Comparison of ENCODE assay signal across 11 mouse cellular contexts in genomic region chr11:80479425-80479824, GRCm38 (mm10). TPM values are rescaled to one million over a fixed set of nuclear protein-coding genes. Genes with fewer than 3 reads are reported as not detected.
DNase-seq lines count a peak whose midpoint lies in the region; ATAC-seq and TF ChIP-seq lines count a peak whose summit lies in the region.
"Had no signal": no experiment of that assay in that cellular context is flagged by ENCODE, and none has a peak within 500 bp of the region (broad histone marks: within the 10 kb centered on the region; RNA-seq: fewer than 3 reads in every experiment).

No protein-coding gene starts in this region.

- H3K4me1 ChIP-seq in lung, embryonic 14.5 days (ENCODE audit: insufficient read depth), result 0 out of 2 replicates have a peak, but pooled peaks cover 4% of the 10 kb centered on the region
- H3K4me1 ChIP-seq in embryonic facial prominence, embryonic 10.5 days, result peaks cover 62% of the 10 kb centered on the region
- H3K4me1 ChIP-seq in hindbrain, embryonic 14.5 days (replicated peaks; ENCODE audit: control insufficient read depth, insufficient read depth, low read length), result peaks cover 41% of the 10 kb centered on the region
- peaks cover 48% of the 10 kb centered on the region for H3K4me1 ChIP-seq in neural tube, embryonic 12.5 days
- peaks cover 29% of the 10 kb centered on the region for H3K4me1 ChIP-seq in liver, embryonic 12.5 days

- TF ChIP-seq CTCF in lung, embryonic 14.5 days (IDR thresholded peaks at IDR 0.05; ENCODE audit: low read depth), result no peak

- H3K9ac ChIP-seq in lung, embryonic 14.5 days, result no peak overlapping the region; the same call in 1 of the 2 replicates
- peak overlapping the region; percentile 100 for H3K9ac ChIP-seq in hindbrain, embryonic 14.5 days
- peak overlapping the region; percentile 95 for H3K9ac ChIP-seq in neural tube, embryonic 12.5 days
- no peak overlapping the region for H3K9ac ChIP-seq in liver, embryonic 12.5 days

- no peaks in the 10 kb centered on the region for H3K27me3 ChIP-seq in lung, embryonic 14.5 days (ENCODE audit: insufficient read depth, low read length)
- peaks cover 45% of the 10 kb centered on the region for H3K27me3 ChIP-seq in embryonic facial prominence, embryonic 10.5 days (replicated peaks; ENCODE audit: low read depth, poor library complexity, severe bottlenecking)
- no peaks in the 10 kb centered on the region for H3K27me3 ChIP-seq in hindbrain, embryonic 14.5 days (ENCODE audit: control insufficient read depth, insufficient read depth, low read length)
- peaks cover 19% of the 10 kb centered on the region; the same call in 1 of the 2 replicates for H3K27me3 ChIP-seq in neural tube, embryonic 12.5 days (replicated peaks)
- H3K27me3 ChIP-seq in liver, embryonic 12.5 days (replicated peaks), result peaks cover 26% of the 10 kb centered on the region

- H3K27ac ChIP-seq in lung, embryonic 14.5 days (ENCODE audit: low read depth), result no peak overlapping the region
- H3K27ac ChIP-seq in embryonic facial prominence, embryonic 10.5 days (replicated peaks), result peak overlapping the region; percentile 35
- H3K27ac ChIP-seq in hindbrain, embryonic 14.5 days, result peak overlapping the region; percentile 99
- no peak overlapping the region for H3K27ac ChIP-seq in neural tube, embryonic 12.5 days
- H3K27ac ChIP-seq in liver, embryonic 12.5 days, result no peak overlapping the region
- H3K27ac ChIP-seq: gastrocnemius, adult 2 months had no signal

- 0 out of 2 replicates have a peak, but pooled peaks cover 5% of the 10 kb centered on the region for H3K36me3 ChIP-seq in lung, embryonic 14.5 days (ENCODE audit: insufficient read depth)
- H3K36me3 ChIP-seq in embryonic facial prominence, embryonic 10.5 days (replicated peaks), result peaks cover 24% of the 10 kb centered on the region
- peaks cover 26% of the 10 kb centered on the region for H3K36me3 ChIP-seq in hindbrain, embryonic 14.5 days (replicated peaks; ENCODE audit: control insufficient read depth, insufficient read depth)
- H3K36me3 ChIP-seq in neural tube, embryonic 12.5 days, result peaks cover 5% of the 10 kb centered on the region
- peaks cover 13% of the 10 kb centered on the region for H3K36me3 ChIP-seq in liver, embryonic 12.5 days

- no peak for ATAC-seq in lung, embryonic 14.5 days (ENCODE audit: insufficient read depth)
- ATAC-seq in hindbrain, embryonic 14.5 days (ENCODE audit: low FRiP score), result no peak
- ATAC-seq in neural tube, embryonic 12.5 days (ENCODE audit: low FRiP score, low read depth), result no peak
- no peak for ATAC-seq in liver, embryonic 12.5 days

- H3K9me3 ChIP-seq in lung, embryonic 14.5 days (ENCODE audit: low read depth, low read length), result no peaks in the 10 kb centered on the region
- no peaks in the 10 kb centered on the region for H3K9me3 ChIP-seq in embryonic facial prominence, embryonic 10.5 days
- no peaks in the 10 kb centered on the region for H3K9me3 ChIP-seq in hindbrain, embryonic 14.5 days (ENCODE audit: control insufficient read depth, low read length)
- H3K9me3 ChIP-seq in neural tube, embryonic 12.5 days, result no peaks in the 10 kb centered on the region
- no peaks in the 10 kb centered on the region for H3K9me3 ChIP-seq in liver, embryonic 12.5 days (replicated peaks)

- peak; percentile 53 for DNase-seq in lung, embryonic 14.5 days
- DNase-seq in lung, adult 18-20 months, result no peak
- no peak for DNase-seq in embryonic facial prominence, embryonic 10.5 days (ENCODE audit: low spot score)
- no peak for DNase-seq in hindbrain, embryonic 14.5 days (ENCODE audit: low spot score)
- DNase-seq in thymus, postnatal 0 days (ENCODE audit: low spot score), result no peak
- no peak for DNase-seq in lung, postnatal 4 days
- DNase-seq: gastrocnemius, adult 2 months; kidney, adult 2 months; thymus, postnatal 25 days had no signal

- H3K4me3 ChIP-seq in lung, embryonic 14.5 days (ENCODE audit: low read depth, low read length), result no peak overlapping the region
- H3K4me3 ChIP-seq in embryonic facial prominence, embryonic 10.5 days, result peak overlapping the region; percentile 80
- H3K4me3 ChIP-seq in hindbrain, embryonic 14.5 days (replicated peaks; ENCODE audit: low read length), result peak overlapping the region; percentile 90
- H3K4me3 ChIP-seq in neural tube, embryonic 12.5 days, result peak overlapping the region; percentile 82
- no peak overlapping the region for H3K4me3 ChIP-seq in liver, embryonic 12.5 days
- H3K4me3 ChIP-seq: gastrocnemius, adult 2 months had no signal

- 52% methylated on average over 5 of the region's 5 CpGs for WGBS in lung, embryonic 14.5 days
- WGBS in embryonic facial prominence, embryonic 10.5 days, result 74% methylated on average over 5 of the region's 5 CpGs
- 27% methylated on average over 5 of the region's 5 CpGs for WGBS in hindbrain, embryonic 14.5 days
- WGBS in neural tube, embryonic 12.5 days, result 71% methylated on average over 5 of the region's 5 CpGs
- 70% methylated on average over 5 of the region's 5 CpGs for WGBS in liver, embryonic 12.5 days (ENCODE audit: insufficient replicate concordance)

- peak overlapping the region; percentile 99 for H3K4me2 ChIP-seq in lung, embryonic 14.5 days
- H3K4me2 ChIP-seq in hindbrain, embryonic 14.5 days (replicated peaks), result peak overlapping the region; percentile 94
- peak overlapping the region; percentile 81 for H3K4me2 ChIP-seq in neural tube, embryonic 12.5 days (replicated peaks)
- H3K4me2 ChIP-seq in liver, embryonic 12.5 days, result no peak overlapping the region

RNA-seq across cellular contexts. Expression of gene Cdk5r1, which starts 2.6 kb away (rescaled TPM):
- 0.88 and 0.96 TPM in 2 replicates for polyA plus RNA-seq in lung, embryonic 14.5 days (2014; fragmentation: Nextera tagmentation; extraction: Ambion mirVana)
- 4.1 and 4.8 TPM in 2 replicates for polyA plus RNA-seq in embryonic facial prominence, embryonic 10.5 days (2016; fragmentation: Nextera tagmentation; extraction: Ambion mirVana)
- 90.1 and 92.7 TPM in 2 replicates for polyA plus RNA-seq in hindbrain, embryonic 14.5 days (2014; fragmentation: Nextera tagmentation; extraction: Ambion mirVana)
- 73.1 and 74.2 TPM in 2 replicates for polyA plus RNA-seq in neural tube, embryonic 12.5 days (2016; fragmentation: Nextera tagmentation; extraction: Ambion mirVana)
- polyA plus RNA-seq in thymus, postnatal 0 days (2015; fragmentation: Nextera tagmentation; extraction: Ambion mirVana), result 1.2 and 1.7 TPM in 2 replicates
- polyA plus RNA-seq in liver, embryonic 12.5 days (2016; fragmentation: Nextera tagmentation; extraction: Ambion mirVana), result 0.62 and 0.75 TPM in 2 replicates

RNA-seq across cellular contexts. Expression of gene Psmd11, which starts 51.0 kb away (rescaled TPM):
- 296 and 301 TPM in 2 replicates for polyA plus RNA-seq in lung, embryonic 14.5 days (2014; fragmentation: Nextera tagmentation; extraction: Ambion mirVana)
- polyA plus RNA-seq in embryonic facial prominence, embryonic 10.5 days (2016; fragmentation: Nextera tagmentation; extraction: Ambion mirVana), result 387 and 388 TPM in 2 replicates
- 256 and 266 TPM in 2 replicates for polyA plus RNA-seq in hindbrain, embryonic 14.5 days (2014; fragmentation: Nextera tagmentation; extraction: Ambion mirVana)
- 309 and 324 TPM in 2 replicates for polyA plus RNA-seq in neural tube, embryonic 12.5 days (2016; fragmentation: Nextera tagmentation; extraction: Ambion mirVana)
- polyA plus RNA-seq in thymus, postnatal 0 days (2015; fragmentation: Nextera tagmentation; extraction: Ambion mirVana), result 261 and 287 TPM in 2 replicates
- 228 and 233 TPM in 2 replicates for polyA plus RNA-seq in liver, embryonic 12.5 days (2016; fragmentation: Nextera tagmentation; extraction: Ambion mirVana)

Comparison
In these comparisons a context has a peak if more than half of its experiments do, and no peak if none do; other contexts are left out.
1. H3K27ac ChIP-seq: peak in embryonic facial prominence, embryonic 10.5 days (single experiment) and hindbrain, embryonic 14.5 days (single experiment); none in lung, embryonic 14.5 days (single experiment), neural tube, embryonic 12.5 days (single experiment) and liver, embryonic 12.5 days (single experiment).
2. H3K4me3 ChIP-seq: peak in embryonic facial prominence, embryonic 10.5 days (single experiment), hindbrain, embryonic 14.5 days (single experiment) and neural tube, embryonic 12.5 days (single experiment); none in lung, embryonic 14.5 days (single experiment) and liver, embryonic 12.5 days (single experiment).
3. H3K9ac ChIP-seq: peak in hindbrain, embryonic 14.5 days (single experiment) and neural tube, embryonic 12.5 days (single experiment); none in lung, embryonic 14.5 days (single experiment) and liver, embryonic 12.5 days (single experiment).
4. RNA of gene Cdk5r1, which starts 2.6 kb away (polyA plus RNA-seq): 90.1 to 92.7 TPM in hindbrain, embryonic 14.5 days and 73.1 to 74.2 TPM in neural tube, embryonic 12.5 days; 4.1 to 4.8 TPM in embryonic facial prominence, embryonic 10.5 days, 1.2 to 1.7 TPM in thymus, postnatal 0 days, 0.88 to 0.96 TPM in lung, embryonic 14.5 days and 0.62 to 0.75 TPM in liver, embryonic 12.5 days; every median in the first group is over 10 times any median in the second.